Mouse (Mus musculus) lung, embryonic 16.5 days (tissue): Measurements from ENCODE around the gene Lad1. TPM values are rescaled to one million over a fixed set of nuclear protein-coding genes. Genes with fewer than 3 reads are reported as not detected.
A peak's percentile ranks its signal among the peaks of the same experiment; 100 is the strongest.

Experiments used
- ATAC-seq: fragments of 200-750 bp; cut with Nextera tagmentation; 2 replicates; pipeline ENCODE4 v1.8.0; 2017; ENCODE audit warnings: low read depth, mild to moderate bottlenecking, moderate library complexity
- H3K27ac ChIP-seq: fragments of 300-500 bp; sonication (generic); 2 replicates; pipeline ENCODE4 v1.5.1; 2014; ENCODE audit warnings: mild to moderate bottlenecking, control low read depth, low read length
- H3K27me3 ChIP-seq: fragments of 300-500 bp; sonication (generic); 2 replicates; pipeline ENCODE4 v1.6.1; 2014; ENCODE audit warnings: low read depth, low read length, mixed read lengths; ENCODE audit not compliant: control insufficient read depth, insufficient read depth
- H3K36me3 ChIP-seq: fragments of 300-500 bp; sonication (generic); 2 replicates; pipeline ENCODE4 v1.6.1; 2014; ENCODE audit warnings: low read length; ENCODE audit not compliant: control insufficient read depth, insufficient read depth
- H3K4me1 ChIP-seq: fragments of 300-500 bp; sonication (generic); replicated peaks from 2 replicates; pipeline ENCODE4 v1.6.1; 2014; ENCODE audit warnings: low read length, mixed read lengths; ENCODE audit not compliant: control insufficient read depth, insufficient read depth
- H3K4me2 ChIP-seq: fragments of 300-500 bp; sonication (generic); 2 replicates; pipeline ENCODE4 v1.6.1; 2014; ENCODE audit warnings: low read depth, low read length, control low read depth
- H3K4me3 ChIP-seq: fragments of 300-500 bp; sonication (generic); 2 replicates; pipeline ENCODE4 v1.5.1; 2014; ENCODE audit warnings: mild to moderate bottlenecking, low read length, control low read depth
- H3K9ac ChIP-seq: fragments of 300-500 bp; sonication (generic); 2 replicates; pipeline ENCODE4 v1.6.1; 2014; ENCODE audit warnings: low read length, control low read depth
- H3K9me3 ChIP-seq: fragments of 300-500 bp; sonication (generic); 2 replicates; pipeline ENCODE4 v1.6.1; 2016; ENCODE audit warnings: low read length; ENCODE audit not compliant: control insufficient read depth
- WGBS: fragments of 180-500 bp; shearing (Covaris S2); extraction: QIAGEN DNeasy Blood & Tissue Kit; methylation state at CpG from one replicate; pipeline ENCODE4 v1.1.7; 2014; 5-methylcytosine and 5-hydroxymethylcytosine counted together
- polyA plus RNA-seq: library from polyadenylated mRNA; unstranded; fragments of >200 nt; fragmentation: Nextera tagmentation; extraction: Ambion mirVana; gene quantifications from 2 replicates; pipeline ENCODE4 v1.2.1, GENCODE M21; 2015

The Lad1 gene
- polyA plus RNA-seq, 1 experiment from 2014 or later = 16.2 TPM

DNA sequence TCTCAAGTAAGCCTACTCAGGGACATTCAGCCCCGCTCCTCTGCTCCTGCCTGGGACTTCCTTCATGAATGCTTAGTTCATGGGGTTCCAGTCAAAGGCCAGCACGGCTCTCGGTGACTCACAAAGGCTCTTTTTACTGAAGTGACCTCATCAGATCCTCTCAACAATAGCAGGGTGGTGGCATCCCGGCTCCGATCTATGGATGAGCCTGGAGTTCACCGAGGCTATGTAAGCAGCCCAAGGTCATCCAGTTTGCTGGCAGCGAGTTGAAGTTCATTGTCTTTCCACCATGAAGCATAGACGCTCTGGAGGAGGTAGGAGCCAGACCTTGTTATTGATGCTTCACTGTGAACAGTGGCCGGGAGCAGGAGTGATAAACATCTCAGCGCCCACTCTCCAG, 35.6 kb upstream of the Lad1 start:
- no peak overlapping the region for H3K4me2 ChIP-seq
- 56% methylated on average over 10 of the region's 10 CpGs for WGBS
- H3K4me1 ChIP-seq = peaks cover 16% of the 10 kb centered on the region
- H3K4me3 ChIP-seq = no peak overlapping the region
- H3K9me3 ChIP-seq = no peaks in the 10 kb centered on the region
- ATAC-seq = no peak
- peak overlapping the region; percentile 27; the same call in 1 of the 2 replicates for H3K27ac ChIP-seq
- H3K27me3 ChIP-seq = no peaks in the 10 kb centered on the region
- no peaks in the 10 kb centered on the region for H3K36me3 ChIP-seq
- H3K9ac ChIP-seq = no peak overlapping the region

DNA sequence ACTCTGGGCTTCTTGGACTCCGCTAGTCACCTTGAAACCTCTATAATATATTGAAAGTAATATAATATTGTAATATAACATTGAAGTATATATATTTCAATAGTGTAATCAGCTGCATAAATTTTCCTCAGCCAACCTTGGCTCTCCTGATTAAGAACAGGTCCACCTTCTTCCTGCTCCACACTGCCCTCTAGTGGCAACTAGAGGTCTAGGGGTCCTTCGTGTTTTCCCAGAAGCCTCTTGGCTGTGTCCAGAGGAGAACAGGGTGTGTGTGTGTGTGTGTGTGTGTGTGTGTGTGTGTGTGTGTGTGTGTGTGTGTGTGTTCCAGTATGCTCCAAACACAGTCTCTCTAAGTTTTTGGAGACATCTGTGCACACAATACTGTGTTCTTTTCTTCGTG, 30.6 kb upstream of the Lad1 start:
- no peaks in the 10 kb centered on the region for H3K36me3 ChIP-seq
- WGBS = 53% methylated on average over 3 of the region's 3 CpGs
- peak; percentile 44; the same call in 1 of the 2 replicates for ATAC-seq

GRCm38 (mm10) chr1:135788708-135789107, 29.7 kb upstream of the Lad1 start:
- Histone ChIP-seq H3K9ac (no peak overlapping the region), H3K9me3 (no peaks in the 10 kb centered on the region), H3K4me3 (no peak overlapping the region), H3K4me2 (peak overlapping the region; percentile 23; the same call in 1 of the 2 replicates), H3K27ac (no peak overlapping the region), H3K27me3 (no peaks in the 10 kb centered on the region), H3K36me3 (no peaks in the 10 kb centered on the region), H3K4me1 (peaks cover 5% of the 10 kb centered on the region)
- 15% methylated on average over 10 of the region's 10 CpGs for WGBS
- ATAC-seq = no peak; the same call in 1 of the 2 replicates

More for the DNA sequence above, 30.6 kb upstream of the Lad1 start:
- no peaks in the 10 kb centered on the region for H3K27me3 ChIP-seq
- H3K4me3 ChIP-seq = no peak overlapping the region
- H3K27ac ChIP-seq = no peak overlapping the region
- no peaks in the 10 kb centered on the region for H3K9me3 ChIP-seq
- no peak overlapping the region for H3K9ac ChIP-seq
- H3K4me2 ChIP-seq = no peak overlapping the region
- no peaks in the 10 kb centered on the region; the same call in 1 of the 2 replicates for H3K4me1 ChIP-seq

DNA sequence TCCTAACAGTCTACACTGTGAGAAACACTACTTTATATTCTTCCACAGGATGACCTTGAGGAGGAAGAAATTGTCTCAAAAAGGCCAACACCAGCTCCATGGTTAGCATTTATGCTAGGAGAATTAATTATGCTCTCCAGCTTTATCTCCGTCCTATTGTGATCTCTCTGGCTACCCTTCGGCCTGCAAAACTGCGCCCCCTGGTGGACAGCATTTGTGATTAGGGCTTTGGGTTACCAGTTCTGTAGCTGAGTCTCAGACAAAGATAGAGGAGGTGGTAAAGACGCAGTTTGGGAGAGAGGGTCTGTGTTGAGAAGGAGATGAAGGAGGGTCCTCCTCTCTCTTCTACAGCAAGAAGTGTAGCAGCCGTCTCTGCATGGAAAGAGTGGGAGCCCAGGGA, 28.6 kb upstream of the Lad1 start:
- no peak overlapping the region for H3K4me2 ChIP-seq
- 8% methylated on average over 5 of the region's 5 CpGs for WGBS
- H3K4me3 ChIP-seq = no peak overlapping the region
- peaks cover 17% of the 10 kb centered on the region for H3K4me1 ChIP-seq
- H3K36me3 ChIP-seq = no peaks in the 10 kb centered on the region
- H3K27me3 ChIP-seq = no peaks in the 10 kb centered on the region
- H3K9me3 ChIP-seq = no peaks in the 10 kb centered on the region
- no peak for ATAC-seq
- no peak overlapping the region for H3K9ac ChIP-seq
- H3K27ac ChIP-seq = no peak overlapping the region

DNA sequence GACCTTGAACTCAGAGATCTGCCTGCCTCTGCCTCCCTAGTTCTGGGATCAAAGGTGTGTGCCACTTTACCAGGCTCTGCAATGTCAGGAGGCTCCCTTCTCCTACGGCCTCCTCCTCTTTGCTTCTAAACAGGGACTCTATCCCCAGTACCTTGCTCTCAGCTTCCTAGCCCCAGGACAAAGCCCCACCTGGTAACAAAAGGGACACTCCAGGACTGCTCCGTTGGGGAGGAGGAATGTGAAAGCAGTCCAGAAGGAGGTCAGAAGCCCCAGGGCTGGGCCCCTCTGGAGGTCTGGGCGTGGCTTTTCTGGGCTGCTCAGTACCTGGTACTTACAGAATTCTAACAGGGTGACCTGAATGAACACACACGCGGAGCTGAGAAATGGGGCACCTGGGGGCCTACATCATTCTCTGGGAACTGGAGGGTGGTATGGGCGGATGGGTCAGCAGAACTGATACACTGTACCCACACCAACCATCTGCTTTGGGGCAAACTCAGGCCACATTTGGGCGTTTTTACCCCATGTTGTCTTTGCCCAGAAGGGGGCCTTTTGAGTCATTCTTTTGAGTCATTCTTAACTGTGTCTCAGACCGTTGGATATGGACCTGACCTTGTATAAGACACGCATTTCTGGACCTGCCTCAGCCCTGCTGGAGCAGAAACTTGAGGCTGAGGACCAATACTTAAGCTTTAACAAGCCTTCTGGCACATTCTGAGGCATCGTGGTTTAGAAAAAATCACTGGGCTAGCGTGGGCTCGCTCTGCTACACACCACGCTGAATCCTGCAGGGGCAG, 26.1 kb upstream of the Lad1 start:
- H3K9me3 ChIP-seq = no peaks in the 10 kb centered on the region

DNA sequence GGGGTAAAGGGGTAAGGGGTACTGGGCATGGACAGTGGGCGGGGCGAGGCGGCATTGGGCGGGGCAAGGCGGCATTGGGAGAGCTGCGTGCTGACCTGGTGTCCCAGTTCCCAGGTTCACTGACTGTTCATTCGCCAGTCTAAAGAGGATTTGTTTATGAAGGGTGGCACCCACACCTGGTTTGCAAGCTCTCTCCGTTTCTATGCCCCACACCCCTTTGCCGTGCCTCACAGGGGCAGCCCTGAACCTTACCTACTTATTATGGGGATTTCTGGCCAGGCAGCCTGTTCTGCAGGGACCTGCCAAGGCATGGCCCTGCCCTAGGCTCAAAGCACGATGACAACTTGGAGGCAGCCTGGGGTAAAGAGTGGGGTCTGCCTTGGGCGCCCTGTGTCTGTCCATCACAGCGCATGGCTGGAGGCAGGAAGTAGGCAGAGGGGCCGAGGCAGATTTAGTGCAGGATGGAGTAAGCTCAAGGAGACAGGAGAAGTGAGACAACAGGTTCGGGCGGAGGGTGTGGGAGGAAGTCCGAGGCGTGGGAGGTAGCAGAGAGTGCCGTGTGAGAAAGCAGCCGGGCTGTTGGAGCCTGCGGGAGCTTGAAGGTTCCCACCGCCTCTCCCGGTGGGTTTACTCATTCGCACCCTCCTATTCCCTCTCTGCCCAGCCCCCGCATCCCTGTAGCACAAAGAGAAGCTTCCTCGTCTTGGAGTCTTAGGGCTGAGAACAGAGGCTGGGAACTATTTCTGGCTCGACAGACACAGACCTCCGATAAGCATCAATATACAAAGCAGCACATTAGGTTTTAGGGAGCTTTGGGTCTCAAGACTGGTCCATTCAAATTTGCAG, 24.8 kb upstream of the Lad1 start:
- Histone ChIP-seq H3K4me1 (peaks cover 17% of the 10 kb centered on the region), H3K4me2 (peak overlapping the region; percentile 61), H3K27ac (peak overlapping the region; percentile 65), H3K27me3 (no peaks in the 10 kb centered on the region), H3K9ac (peak overlapping the region; percentile 57), H3K36me3 (no peaks in the 10 kb centered on the region), H3K4me3 (peak overlapping the region; percentile 33), H3K9me3 (no peaks in the 10 kb centered on the region)
- ATAC-seq = peak; percentile 56
- WGBS = 13% methylated on average over 27 of the region's 27 CpGs

More for the DNA sequence above, 26.1 kb upstream of the Lad1 start:
- no peak overlapping the region for H3K27ac ChIP-seq
- no peaks in the 10 kb centered on the region for H3K36me3 ChIP-seq
- H3K4me2 ChIP-seq = no peak overlapping the region
- no peak overlapping the region for H3K4me3 ChIP-seq
- WGBS = 72% methylated on average over 13 of the region's 13 CpGs
- ATAC-seq = no peak
- H3K4me1 ChIP-seq = peaks cover 17% of the 10 kb centered on the region
- H3K9ac ChIP-seq = no peak overlapping the region
- H3K27me3 ChIP-seq = no peaks in the 10 kb centered on the region

DNA sequence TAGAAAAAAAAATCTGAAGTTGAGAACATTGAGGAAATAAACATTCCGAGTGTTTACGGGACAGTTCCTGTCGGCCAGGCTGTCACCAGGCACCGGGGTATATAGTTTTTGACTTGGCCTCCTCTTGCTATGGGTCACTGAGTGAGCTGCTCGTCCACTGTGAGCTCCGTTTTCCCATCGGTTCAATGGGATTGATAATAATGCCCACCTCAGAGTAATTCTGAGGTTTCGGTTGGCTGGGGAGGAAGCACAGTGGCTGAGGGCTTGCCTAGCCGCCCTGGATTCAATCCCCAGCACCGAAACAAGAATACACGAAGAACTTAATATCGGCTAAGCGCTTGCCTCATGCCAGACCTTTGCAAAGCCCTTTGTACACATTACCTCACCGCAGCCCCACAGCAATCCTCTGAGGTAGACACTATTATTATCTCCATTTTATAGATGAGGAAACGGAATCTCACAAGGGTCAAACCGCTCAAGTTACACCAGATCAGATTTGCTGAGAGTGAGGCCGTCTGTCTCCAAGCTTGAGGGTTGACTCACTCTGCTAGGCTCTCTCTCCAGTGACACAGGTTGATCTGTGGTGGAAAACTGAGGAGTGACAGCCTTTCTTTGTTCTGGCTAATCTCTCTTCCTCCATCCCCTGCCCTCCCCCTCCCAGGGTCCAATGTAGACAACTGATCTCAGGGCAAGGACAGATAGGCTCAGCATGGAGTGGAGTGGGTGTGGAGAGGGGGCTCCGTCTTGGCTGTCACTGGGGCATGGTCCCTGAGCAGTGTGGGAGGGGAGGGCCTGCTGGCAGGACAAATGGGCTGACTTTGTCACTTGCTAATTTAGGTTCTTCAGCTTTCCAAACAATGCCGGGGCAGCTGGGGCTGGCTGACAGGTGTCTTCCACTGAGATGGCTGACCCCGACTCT, 23.9 kb upstream of the Lad1 start:
- H3K27ac ChIP-seq = peak overlapping the region; percentile 73
- H3K4me1 ChIP-seq = peaks cover 17% of the 10 kb centered on the region
- peak overlapping the region; percentile 61 for H3K4me2 ChIP-seq
- H3K9ac ChIP-seq = peak overlapping the region; percentile 29
- 14% methylated on average over 20 of the region's 20 CpGs for WGBS
- no peaks in the 10 kb centered on the region for H3K27me3 ChIP-seq
- no peaks in the 10 kb centered on the region for H3K36me3 ChIP-seq
- peak; percentile 26 for ATAC-seq
- H3K9me3 ChIP-seq = no peaks in the 10 kb centered on the region
- H3K4me3 ChIP-seq = peak overlapping the region; percentile 33

GRCm38 (mm10) chr1:135798492-135798891, 19.9 kb upstream of the Lad1 start:
- no peak for ATAC-seq
- Histone ChIP-seq H3K9ac (no peak overlapping the region), H3K27me3 (no peaks in the 10 kb centered on the region), H3K4me1 (peaks cover 26% of the 10 kb centered on the region), H3K4me2 (no peak overlapping the region), H3K27ac (no peak overlapping the region), H3K9me3 (no peaks in the 10 kb centered on the region), H3K4me3 (no peak overlapping the region), H3K36me3 (no peaks in the 10 kb centered on the region)
- WGBS = 71% methylated on average over 1 of the region's 1 CpGs
